Mouse (Mus musculus): ENCODE data around the gene Thada.
"Not testable (repeated sequence)": the region's sequence is repeated elsewhere in the genome, so short reads cannot be mapped to it uniquely, and the experiment has no call there.

Gene Thada

GRCm38 (mm10) chr17:84260226-84260625, 205.8 kb downstream of the Thada start:
- no peak for DNase-seq (ENCODE audit: low spot score)

DNA sequence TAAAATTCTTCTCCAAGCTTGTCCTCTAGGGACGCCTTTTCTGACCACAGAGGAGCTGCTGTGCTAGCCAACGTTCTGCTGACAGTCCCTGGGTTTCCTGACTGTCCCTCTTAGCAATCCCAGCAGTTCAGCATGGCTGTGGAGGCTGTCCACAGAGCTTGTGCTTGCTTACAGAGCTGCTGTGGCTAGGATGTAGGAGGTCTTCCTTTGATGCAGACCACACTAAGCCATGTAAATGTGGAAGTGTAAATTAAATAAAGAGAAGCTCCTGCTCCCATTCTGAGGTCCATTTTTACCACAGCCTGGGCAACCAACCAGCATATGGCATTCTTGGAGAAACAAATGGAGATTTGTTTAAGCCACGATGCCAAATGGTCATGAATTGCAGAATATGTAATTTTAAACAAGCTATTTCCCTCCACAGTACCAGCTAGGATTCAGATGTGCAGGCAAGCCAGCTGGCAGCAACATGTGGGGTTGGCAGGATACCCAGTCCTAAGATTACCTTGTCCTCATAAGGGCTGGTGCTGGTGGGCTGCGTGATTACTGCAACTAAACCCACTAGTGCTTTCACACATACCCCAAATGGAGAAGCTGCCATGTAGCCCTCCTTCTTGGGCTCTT, 207.3 kb downstream of the Thada start:
- DNase-seq (ENCODE audit: low spot score) = no peak

DNA sequence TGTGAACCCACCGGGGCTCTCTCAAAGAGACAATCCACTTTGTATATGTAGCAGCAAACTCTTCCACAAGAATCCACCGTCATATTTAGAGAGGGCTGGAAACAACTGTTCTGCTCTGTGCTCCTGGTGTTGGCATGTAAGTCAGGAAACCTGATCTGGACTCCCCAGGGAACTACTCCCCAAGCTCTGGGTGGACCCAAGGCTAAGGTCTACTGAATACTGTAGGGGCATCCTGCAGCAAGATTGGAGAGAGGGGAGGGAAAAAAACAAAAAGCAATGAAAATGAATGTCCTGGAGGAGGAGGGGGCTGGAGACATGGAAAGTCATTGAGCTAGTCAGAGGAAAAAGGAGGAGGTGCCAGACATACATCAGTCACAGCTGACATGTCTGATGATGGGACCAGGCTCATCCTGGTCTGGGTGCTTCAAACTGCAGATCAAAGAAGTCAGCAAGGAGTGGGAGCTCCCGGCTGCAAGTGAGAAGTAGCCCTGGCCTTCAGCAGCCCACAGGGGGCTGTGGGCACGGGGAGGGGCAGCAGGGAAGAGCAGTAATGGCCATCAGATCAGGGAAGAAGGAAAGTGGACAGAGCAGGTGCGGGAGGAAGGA, 208.0 kb downstream of the Thada start:
- no peak for DNase-seq (ENCODE audit: low spot score)

- no peak for DNase-seq (ENCODE audit: low spot score)
Observed at GRCm38 (mm10) chr17:84256278-84256819, 209.7 kb downstream of the Thada start.

DNA sequence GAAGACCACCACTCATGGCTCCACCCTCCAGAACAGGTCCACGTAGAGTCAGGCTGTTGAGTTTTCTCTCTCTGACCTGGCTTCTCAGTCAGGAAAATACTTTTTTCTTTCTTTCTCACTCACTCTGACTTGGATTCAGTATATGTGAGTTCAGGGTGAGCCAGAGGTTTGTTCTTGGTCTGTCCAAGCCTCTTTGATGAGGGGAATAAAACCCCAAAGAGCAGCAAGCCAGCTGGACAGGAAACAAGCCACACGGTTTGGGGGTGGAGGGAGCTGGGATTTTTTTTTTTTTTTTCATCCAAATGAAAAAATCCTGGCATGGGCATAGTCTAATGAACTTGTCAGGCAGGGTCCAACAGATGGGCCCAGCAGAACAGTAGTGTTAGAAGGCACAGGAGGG, 210.2 kb downstream of the Thada start:
- DNase-seq (ENCODE audit: low spot score) = no peak

DNA sequence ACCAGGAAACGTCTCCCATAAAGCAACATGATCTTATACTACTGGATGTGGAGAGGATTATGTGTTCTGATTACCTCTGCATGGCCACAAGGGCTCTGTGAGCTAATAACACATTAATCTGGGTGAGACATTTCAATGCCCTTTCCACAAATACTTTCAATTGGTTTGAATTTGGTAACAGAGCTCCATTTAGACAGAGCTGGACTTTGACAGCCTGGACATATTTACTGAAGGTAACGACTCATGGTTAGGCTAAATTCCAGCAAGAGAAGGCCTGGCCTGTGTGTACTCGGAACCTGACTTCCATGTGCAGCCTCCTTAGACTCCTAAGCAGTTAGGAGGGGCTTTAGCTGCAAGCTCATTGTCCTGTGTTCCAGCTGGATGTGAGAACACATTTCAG, 214.6 kb downstream of the Thada start:
- no peak for DNase-seq (ENCODE audit: low spot score)

GRCm38 (mm10) chr17:84244182-84244920, 221.7 kb downstream of the Thada start:
- DNase-seq (ENCODE audit: low spot score) = no peak

- no peak for DNase-seq (ENCODE audit: low spot score)
Observed at GRCm38 (mm10) chr17:84243759-84244158, 222.2 kb downstream of the Thada start.

DNA sequence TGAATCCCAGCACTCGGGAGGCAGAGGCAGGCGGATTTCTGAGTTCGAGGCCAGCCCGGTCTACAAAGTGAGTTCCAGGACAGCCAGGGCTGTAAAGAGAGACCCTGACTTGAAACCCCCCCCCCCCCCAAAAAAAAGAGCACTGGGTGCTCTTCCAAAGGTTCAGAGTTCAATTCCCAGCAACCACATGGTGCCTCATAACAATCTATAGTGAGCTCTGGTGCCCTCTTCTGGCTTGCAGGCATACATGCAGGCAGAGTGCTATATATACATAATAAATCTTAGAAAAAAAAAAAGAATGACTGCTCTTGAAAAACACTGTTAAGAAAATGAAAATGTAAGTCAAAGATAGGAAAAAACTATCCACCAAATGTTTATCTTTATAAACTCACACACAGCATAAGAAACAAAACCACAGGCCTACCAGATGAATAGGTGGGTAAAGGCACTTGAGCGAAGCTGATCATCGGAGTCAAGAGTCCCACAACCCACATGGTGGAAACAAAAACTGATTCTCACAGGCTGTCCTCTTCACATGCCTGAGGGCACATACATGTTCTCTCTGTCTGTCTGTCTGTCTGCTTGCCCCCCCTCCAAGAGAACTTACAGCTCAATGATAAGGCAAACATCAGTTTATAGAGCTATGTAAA, 224.6 kb downstream of the Thada start:
- DNase-seq (ENCODE audit: low spot score) = no peak

DNA sequence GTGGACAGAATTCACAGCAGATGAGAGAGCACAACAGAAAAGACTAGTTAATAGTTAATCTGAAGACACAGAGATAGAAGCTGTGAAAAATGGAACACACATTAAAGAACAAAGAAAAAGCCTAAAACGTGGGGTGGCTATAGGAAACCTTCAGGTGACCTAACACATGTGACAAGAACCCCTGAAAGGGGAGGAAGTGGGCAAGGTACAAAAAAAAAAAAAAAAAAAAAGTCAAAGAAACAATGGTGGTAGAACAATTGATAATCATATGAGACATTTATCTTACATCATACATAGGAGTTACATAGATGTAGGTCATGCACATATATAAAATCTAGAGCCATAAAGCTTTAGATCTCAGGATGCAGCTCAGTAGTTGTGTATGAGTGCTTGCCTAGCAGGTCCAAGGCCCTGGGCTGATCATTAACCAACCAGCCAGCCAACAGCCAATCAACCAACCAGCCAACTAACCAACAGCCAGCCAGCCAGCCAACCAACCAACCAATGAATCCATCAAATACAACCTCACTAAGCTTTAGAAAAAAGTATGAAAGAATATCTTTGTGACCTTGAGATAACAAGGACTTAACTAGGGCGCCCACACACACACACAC, 226.2 kb downstream of the Thada start:
- no peak for DNase-seq (ENCODE audit: low spot score)

DNA sequence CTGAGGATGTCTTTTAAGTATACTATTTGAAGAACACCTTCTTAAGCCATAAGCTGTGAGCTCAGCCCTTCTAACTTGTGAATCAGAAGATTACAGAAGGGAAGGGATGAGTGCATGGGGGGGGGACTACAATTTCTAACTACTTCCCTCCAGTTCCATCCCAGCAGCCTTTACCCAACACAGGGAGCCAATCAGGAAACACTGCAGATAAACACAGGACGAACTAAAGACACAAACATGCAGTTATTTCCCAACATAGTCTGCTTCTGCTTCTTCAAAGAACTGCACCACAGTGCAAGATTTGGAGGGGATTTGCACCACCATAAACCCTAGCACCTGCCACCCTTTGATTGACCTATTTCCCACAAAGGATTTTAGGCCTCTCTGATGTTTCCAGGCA, 227.8 kb downstream of the Thada start:
- peak; percentile 14 for DNase-seq (ENCODE audit: low spot score)

- peak; percentile 51 for DNase-seq (ENCODE audit: low spot score)
Observed at GRCm38 (mm10) chr17:84236781-84237557, 229.0 kb downstream of the Thada start.

- peak; percentile 11 for DNase-seq (ENCODE audit: low spot score)
Observed at GRCm38 (mm10) chr17:84235399-84235928, 230.5 kb downstream of the Thada start.

DNA sequence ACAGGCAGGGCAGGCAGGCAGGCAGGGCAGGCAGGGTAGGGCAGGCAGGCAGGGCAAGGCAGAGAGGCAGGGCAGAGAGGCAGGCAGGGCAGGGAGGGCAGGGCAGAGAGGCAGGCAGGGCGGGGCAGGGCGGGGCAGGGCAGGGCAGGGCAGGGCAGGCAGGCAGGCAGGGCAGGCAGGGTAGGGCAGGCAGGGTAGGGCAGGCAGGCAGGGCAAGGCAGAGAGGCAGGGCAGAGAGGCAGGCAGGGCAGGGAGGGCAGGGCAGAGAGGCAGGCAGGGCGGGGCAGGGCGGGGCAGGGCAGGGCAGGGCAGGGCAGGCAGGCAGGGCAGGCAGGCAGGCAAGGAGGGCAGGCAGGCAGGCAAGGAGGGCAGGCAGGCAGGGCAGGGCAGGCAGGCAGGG, 231.2 kb downstream of the Thada start:
- not testable (repeated sequence) for DNase-seq (ENCODE audit: low spot score)

DNA sequence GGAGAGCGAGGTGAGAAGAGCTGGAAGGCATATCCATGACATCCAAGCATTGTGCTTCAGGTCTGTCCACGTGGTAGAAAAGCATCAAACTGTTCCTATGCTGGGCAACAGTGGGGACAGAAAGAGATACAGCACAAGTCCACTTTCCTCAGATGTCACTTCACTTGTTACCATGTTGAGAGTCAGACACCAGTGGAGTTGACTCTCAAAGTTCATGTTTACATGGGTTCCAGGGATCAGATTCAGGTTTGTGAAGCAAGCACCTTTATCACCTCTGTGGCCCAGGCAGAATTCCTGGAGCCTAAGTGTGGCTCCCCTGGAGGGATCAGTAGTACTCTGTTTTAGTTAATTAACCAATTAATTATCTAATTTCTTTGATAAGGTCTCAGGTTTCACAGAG, 232.2 kb downstream of the Thada start:
- no peak for DNase-seq (ENCODE audit: low spot score)

GRCm38 (mm10) chr17:84231361-84231760, 234.6 kb downstream of the Thada start:
- no peak for DNase-seq (ENCODE audit: low spot score)

- DNase-seq (ENCODE audit: low spot score) = no peak
Observed at GRCm38 (mm10) chr17:84228223-84228622, 237.8 kb downstream of the Thada start.

DNA sequence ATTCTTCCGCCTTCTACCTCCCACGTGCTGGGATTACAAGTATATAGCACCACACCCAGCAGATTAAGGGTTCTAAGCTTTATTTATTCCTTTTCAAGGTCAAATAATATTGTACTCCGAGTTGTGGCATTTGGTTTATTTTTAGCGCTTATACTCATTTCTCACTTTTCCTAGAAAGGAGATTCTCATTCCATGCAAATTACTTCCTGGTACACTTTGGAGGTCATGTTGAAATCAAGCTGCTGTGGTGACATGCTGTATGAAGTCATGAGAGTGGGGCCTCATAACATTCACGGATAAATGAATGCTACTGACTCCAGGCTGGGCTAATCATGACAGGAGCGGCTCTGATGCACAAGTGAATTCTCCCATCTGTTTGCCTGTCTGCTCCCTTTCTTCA, 239.3 kb downstream of the Thada start:
- DNase-seq (ENCODE audit: low spot score) = no peak

- DNase-seq (ENCODE audit: low spot score) = no peak
Observed at GRCm38 (mm10) chr17:84226231-84226630, 239.8 kb downstream of the Thada start.

- no peak for DNase-seq (ENCODE audit: low spot score)
Observed at GRCm38 (mm10) chr17:84224217-84224887, 241.7 kb downstream of the Thada start.

DNA sequence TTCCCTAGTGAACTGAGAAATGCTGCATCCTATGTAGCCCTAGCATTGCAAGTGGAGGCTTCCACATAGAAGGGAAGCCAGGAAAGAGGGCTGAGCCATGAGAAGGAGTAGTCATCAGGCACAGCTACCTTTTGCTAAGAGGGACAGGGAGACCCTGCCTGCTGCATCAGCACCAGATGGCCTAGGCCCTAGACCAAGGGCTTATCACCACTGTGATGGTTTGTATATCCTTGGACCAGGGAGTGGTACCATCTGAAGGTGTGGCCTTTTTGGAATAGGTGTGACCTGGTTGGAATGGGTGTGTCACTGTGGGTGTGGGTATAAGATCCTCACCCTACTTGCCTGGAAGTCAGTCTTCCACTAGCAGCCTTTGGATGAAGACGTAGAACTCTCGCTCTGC, 247.2 kb downstream of the Thada start:
- not testable (repeated sequence) for DNase-seq (ENCODE audit: low spot score)
